Mouse (Mus musculus): ENCODE measurements around the gene Hectd4.
"Not testable (repeated sequence)": the region's sequence is repeated elsewhere in the genome, so short reads cannot be mapped to it uniquely, and the experiment has no call there.

The Hectd4 gene

DNA sequence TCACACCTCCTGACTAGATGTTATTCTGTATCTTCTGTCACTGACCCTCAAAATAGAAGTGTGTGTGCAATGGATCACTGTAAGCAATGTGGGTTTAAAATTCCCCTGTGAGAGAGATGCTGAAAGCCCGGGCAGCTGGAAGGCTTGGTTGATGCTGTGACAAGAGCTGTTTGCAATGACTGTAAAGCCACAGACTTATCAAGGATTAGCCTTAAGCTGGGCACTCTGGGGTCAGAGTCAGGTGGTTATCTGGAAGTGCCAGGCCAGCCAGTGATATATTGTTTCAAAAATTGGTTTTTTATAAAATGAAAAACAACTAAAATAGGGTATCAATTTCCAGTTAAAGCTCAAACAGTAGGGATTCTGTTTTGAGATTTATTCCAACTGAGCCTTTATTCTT lies 56.8 kb downstream of the Hectd4 start:
- in situ Hi-C loops (cut with MboI, MseI) = no loop called here

DNA sequence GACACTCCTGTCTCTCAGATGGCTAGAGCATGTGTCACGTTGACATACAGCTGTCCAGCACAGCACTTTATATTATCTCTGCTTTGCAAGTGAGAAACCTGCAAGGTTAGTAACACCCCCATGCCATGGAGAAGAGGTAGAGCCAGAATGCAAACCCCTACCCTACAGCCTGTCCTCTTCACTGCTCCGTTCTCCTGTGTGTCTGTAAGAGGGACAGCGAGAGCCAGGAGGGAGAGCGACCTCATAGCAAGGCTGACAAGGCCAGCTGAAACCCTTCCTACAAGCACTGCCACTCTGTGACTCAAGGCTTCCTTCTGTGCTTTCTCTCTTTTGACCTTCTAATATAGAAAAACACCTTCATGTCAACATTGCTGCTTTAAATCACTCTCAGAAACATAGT lies 60.4 kb downstream of the Hectd4 start:
- in situ Hi-C loops (cut with MboI, MseI) = no loop called here

DNA sequence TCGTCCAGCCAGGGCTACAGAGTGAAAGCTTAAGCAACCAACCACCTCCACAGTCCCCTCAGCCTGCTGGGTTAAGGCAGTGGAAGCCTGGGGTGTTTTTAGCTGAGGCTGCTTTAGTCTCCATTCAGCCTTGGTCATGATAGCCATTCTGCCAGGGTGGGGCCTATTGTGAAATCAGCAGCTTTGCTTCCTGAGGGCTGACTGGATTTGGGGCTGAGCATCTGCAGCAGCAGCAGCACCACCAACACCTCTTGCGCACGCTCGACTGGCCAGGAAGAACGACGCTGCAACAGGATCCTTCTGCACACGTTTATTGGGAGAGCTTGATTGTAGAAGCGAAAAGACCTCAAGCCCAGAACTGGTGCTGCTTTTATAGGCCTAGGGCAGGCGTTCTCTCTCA lies 63.0 kb downstream of the Hectd4 start:
- in situ Hi-C loops (cut with MboI, MseI) = no loop called here

DNA sequence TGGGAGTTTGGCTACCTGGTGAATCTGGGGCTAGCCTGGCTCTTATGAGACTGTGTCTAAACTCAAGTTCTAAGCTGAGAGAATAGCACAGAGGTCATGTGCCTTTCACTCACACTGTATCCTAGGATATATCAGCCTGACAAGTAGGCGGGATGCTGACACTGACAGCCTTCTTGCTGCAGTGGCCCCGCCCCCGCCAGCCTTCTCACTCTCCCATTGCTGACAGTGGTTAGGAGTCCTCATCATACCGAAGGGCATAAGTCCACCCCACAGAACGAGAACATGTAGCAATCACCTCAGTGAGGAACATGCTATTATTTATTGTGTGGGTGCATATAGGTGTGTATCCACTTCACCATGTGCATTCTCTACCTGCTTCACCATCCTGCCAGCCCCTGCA lies 64.8 kb downstream of the Hectd4 start:
- in situ Hi-C loops (cut with MboI, MseI) = no loop called here

DNA sequence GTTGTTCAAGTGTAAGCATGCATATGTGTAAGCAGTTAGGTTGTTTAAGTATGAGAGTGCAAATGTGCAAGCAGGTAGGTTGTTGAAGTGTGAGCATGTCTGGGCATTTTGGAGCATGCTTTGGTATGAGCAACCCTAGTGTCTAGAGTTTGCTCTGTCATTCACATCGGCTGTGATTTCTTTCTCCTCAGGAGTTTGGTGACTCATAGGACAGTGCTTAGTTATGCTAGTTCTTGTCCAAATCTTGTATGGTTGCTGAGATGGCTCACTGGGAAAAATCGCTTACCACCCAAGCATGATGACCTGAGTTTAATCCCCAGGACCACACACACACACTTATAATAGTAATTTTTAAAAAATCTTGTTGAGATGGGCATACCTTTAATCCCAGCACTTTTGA lies 67.2 kb downstream of the Hectd4 start:
- in situ Hi-C loops (cut with MboI, MseI) = no loop called here

DNA sequence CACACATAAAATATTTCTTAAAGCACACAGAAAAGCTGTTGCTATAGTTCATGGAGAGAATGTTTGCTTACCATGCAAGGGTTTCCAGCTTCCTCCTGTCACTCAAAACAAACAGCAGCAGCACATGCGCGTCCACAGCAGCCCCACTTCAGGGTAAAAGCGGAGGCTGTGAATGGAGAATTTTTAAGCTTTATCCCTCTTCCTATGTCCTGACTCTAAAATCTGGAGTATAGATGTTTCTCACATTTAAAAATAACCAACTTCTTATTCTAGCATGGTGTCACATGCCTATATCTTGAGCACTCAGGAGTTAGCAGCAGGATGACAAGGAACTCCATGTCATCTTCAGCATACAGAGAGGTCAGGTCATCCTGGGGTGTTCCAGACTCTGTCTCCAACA lies 70.3 kb downstream of the Hectd4 start:
- in situ Hi-C loops (cut with MboI, MseI) = no loop called here

DNA sequence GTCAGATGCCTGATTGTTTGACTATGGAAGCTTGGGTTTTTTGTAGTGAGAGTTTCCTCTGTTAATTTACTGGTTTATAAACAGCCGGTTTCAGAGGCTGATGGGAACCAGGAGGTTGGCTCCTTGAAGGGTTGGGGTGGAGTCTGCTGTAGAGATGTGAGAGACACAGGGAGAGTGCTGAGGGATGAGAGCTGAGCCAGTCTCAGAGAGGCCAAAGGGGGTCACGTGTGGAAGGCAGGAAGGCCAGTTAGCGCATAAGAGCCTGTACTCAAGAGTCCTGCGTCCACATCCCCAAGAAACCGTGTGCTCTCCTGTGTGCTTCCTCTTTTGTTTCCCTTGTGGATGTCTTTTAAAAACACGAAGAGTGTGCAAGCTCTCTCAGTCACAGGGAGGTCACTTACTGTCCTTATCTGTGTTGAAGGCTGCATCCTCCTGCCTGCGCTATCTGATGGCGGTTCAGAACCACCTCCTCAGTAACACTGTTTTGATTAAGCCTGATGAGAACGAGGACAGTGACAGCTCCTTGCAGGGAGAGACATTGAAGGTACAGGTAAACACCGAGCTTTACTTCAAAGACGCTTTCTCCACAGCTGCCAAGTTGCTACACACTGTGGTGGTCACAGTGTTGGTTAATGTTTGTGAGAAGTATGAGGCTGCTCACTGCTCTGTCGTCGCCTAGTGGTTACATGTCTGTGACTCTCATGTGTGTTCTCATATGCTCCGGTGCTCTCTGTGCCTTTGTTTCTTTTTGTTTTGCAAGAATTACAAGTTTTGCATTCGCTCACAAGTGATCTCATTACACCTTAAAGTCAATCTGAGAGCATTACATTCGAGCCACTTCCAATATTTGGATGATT lies 72.5 kb downstream of the Hectd4 start:
- in situ Hi-C loops (cut with MboI, MseI) = no loop called here

DNA sequence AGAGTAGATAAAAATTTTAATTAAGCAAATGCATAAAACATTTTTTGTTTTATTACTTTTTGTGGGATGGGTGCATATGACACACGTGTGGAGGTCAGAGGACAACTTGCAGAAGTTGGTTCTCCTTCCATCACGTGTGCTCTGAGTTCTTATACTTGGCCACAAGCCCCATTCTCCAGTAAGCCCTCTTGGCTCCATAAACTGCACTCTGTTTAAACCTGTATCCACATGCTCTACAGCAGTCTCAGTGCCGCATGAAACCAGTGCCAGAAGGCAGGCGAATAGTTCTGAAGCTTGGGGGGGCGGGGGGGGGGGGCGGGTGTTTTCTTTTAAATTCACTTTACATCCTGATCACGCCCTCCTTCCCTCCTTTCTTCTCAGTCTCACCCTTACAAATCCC lies 85.0 kb downstream of the Hectd4 start:
- in situ Hi-C loops (cut with MboI, MseI) = no loop called here

DNA sequence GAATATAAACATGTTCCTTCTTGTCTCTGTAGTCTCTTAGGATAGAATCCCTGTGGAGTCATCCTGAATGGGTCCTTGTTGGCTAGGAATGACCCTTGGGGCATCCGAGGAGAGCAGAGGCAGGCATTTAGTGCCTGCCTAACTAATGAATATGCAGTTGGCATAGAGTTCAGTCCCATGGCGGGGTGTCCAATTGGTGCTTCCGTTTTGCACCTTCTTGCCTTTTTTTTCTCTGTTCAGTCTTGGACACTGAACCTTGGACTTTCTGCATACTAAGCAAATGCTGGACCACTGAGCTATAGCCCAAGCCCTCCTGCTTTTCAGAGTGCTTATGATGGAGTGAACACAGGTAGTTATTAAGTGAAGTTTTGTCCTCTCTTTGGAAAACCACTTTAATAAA lies 87.6 kb downstream of the Hectd4 start:
- in situ Hi-C loops (cut with MboI, MseI) = no loop called here

DNA sequence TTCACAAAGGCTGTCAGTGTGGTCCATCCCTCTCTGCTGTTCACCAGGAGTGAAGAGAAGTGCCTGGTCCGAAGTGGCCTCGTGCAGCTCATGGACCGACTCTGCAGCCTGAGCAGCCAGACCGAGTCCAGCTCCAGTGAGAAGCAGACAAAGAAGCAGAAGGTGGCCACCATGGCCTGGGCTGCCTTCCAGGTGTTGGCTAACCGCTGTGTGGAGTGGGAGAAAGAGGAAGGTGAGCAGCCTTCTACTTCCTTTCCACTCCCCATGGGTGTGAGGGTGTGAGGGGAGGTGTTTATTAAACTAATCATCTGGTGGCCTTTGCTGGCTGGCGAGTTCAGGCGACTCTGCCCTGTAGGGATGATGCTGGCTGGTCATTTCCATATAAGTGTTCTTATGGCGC lies 91.6 kb downstream of the Hectd4 start:
- in situ Hi-C loops (cut with MboI, MseI) = no loop called here

DNA sequence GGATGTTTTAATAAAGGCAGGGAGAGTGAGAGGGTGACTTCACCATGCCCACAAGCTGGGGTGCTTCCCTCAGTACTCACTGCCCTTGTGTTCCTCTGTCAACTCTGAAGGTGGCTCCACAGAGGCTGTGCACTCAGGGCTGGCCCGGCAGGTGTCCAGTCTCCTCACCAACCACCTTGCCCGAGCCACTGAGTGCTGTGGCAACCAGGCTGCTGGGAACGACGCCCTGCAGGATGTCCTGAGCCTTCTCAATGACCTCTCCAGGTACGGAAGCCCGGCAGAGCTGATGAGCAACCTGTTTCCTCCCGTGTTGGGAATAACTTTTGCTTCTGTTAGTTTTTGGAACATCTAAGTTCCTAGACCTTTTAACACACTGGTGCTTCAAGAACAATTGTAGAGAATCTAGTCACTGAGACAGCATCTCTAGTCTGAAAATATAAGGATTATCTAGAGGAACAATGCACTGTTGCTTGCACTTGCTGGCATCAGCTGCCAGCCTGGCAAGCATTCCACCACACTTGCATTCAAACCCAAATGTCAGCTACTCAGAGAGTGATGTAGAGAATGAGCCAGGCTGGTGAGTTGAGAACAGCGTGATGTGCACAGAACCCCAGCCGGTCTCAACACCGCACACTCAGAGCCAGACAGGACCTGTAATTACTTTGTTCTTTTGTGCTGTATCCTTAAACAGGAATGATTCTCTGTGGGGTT lies 93.9 kb downstream of the Hectd4 start:
- in situ Hi-C loops (cut with MboI, MseI) = no loop called here

DNA sequence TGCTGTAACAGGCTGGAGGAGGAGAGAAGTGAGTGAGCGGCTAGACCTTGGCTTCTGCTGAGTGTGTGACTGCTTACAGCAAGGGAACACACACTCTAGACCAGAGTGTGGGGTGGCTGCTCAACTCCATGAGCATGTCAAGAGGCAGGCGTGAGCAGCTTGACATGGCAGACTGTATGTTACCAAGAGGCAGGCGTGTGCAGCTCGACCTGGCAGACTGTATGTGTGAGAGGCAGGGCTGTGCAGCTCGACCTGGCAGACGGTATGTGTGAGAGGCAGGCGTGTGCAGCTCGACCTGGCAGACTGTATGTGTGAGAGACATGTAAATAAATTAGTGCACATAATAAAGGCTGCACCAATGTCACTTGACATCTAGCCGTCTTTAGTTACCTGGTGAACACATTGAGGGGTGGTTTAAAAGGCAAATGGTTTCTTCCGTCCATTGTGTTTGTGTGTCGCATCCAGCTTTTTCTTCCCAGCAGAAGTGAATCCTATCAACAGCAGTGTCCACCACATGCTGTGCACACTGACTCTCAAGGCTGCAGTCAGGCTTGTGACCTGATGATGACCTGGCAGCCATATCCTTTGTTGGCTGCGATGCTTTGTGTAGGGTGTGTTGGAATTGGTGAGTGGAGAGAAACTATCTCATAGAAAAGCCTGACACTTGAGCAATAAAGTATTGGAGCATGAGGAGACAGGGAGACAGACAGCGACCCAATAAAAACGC lies 106.2 kb downstream of the Hectd4 start:
- in situ Hi-C loops (cut with MboI, MseI) = no loop called here

DNA sequence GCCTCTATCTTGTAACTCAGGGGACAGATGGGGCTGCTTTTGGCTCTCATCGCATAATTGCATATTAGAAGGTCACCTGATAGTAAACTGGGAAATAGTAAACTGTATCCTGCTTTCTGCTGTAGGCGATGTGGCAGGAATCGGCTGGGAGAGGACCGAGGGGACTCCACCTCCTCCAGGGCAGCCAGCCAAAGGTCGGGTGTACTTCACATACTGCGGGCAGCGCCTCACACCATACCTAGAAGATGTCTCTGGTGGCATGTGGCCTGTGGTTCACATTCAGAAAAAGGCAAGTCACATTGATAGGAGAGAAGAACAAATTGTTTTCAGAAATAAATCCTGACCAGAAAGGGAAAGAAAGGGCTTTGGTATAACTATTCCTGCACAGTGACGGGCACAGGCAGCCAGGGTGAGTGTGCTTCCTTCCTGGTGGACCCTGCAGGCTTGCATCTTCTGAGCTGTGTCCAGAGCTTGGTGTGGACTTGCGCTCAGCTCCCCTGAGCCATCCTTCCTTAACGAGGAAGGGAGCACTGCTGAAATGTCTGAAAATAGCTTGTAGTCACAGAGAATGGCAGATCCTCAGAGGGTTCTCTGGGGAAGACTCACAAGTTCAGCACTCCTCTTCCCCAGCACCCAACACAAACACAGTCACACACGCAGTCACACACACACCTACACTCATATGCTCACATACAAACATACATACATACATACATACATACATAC lies 109.5 kb downstream of the Hectd4 start:
- in situ Hi-C loops (cut with MboI, MseI) = no loop called here

DNA sequence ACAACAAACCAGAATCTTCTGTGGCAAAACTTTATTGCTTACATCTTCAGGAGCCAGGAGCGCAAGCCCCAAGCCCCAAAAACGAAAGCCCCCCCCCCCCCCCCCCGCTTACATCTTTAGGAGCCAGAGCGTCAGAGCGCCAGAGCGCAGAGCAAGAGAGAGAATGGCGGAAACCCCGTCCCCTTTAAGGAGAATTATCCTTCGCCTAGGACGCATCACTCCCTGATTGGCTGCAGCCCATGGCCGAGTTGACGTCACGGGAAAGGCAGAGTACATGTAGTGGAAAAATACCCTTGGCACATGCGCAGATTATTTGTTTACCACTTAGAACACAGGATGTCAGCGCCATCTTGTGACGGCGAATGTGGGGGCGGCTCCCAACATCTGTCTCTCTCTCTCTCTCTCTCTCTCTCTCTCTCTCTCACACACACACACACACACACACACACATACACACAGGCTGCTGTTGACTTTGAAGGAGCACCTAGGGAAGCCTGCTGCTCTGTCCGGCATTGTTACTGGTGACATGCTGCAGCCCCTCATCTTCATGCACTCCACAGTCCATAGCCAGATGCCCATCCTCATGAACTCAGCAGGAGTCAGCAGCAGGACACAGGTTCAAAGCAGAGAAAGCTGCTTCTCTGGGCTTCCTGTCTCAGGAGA lies 110.3 kb downstream of the Hectd4 start:
- in situ Hi-C loops (cut with MboI, MseI) = not testable (repeated sequence)

DNA sequence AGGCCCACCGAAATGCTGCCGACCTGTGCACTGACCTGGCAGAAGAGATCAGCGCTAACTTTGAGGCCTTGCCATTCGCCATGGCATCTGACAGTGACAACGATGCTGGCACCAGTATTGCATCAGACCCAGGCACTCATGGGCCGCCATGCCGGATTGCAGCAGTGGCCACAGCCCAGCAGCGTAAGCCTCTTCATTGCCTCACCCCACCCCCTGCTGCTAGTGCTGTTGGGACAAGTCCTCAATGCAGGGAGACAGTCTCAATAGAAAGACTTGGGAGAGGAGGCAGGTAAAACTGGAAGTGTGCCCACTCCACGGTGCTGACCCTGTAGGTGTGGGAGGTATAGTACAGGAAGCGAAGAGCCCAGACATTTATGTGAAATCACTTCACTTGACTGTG lies 111.7 kb downstream of the Hectd4 start:
- in situ Hi-C loops (cut with MboI, MseI) = no loop called here

DNA sequence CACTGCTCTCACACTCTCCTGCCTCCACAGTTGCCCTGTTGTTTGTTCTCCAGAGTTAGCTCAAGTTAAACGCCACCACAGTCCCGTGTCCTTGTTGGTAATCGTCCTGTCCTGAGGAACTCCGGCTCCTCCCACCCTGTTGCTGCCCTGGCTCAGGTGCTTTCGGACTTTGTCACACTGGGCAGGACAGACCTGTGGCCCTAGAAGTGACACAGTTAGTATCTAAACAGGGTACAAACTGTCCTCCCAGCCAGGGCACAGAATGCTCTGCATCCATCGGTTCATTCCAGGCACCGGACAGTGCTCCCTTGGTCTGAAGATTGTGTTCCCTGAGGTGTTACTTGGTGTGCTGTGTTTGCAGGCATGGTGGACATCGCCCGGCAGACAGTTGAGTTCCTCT lies 114.0 kb downstream of the Hectd4 start:
- in situ Hi-C loops (cut with MboI, MseI) = no loop called here

DNA sequence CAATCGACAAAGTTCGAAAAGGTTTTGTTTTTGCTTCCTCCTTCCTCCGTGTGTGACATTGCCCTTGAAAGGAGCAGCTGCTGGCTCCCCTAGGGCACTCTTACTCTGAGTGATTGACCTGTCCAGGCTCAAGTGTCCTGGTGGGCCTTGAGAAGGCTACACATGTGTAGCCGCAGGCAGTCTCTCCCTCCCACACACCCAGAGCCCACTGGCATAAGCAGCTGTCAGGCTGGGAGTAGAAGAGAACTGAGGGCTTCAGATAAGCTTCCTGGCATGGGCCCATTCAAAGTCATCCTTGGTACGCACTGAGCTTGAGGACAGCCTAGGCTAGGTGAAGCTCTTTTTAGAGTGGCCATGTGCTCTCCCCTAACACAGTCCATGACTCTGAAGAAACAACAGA lies 114.4 kb downstream of the Hectd4 start:
- in situ Hi-C loops (cut with MboI, MseI) = no loop called here

DNA sequence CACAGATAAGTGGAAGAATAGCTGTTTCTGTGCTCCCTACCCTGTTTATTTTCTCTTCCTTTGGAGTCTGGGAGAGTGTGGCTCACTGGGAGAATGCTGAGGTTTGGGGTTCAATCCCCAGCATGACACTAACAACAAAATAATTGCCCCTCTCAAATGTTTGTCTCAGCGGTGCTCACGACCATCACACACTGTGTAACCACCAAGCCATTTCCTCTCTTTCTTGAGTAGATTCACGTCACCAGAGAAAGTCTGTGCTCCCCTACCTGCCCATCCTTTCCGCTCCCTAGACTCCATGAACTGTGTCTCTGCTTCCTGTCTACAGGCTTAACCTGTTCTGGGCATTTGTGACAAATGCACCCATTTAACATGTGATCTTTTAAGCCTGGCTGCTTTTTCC lies 115.4 kb downstream of the Hectd4 start:
- in situ Hi-C loops (cut with MboI, MseI) = no loop called here

DNA sequence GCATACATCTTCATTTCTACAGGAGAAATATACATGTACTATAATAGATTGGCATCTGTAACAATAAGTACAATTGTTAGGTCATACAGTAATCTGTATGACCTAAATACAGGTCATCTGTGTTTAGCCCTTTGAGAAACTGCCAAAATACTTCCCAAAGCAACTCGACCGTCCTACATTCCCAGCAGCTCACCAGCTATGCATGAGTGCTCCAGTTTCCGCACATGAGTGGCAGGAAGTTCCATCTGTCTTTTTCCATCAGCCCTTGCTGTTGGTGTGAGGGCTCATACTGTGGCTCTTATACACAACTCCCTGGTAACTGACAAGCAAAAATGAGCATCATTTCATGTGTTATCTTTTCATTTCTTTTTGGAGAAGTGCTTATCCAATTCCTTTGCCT lies 116.0 kb downstream of the Hectd4 start:
- in situ Hi-C loops (cut with MboI, MseI) = no loop called here

DNA sequence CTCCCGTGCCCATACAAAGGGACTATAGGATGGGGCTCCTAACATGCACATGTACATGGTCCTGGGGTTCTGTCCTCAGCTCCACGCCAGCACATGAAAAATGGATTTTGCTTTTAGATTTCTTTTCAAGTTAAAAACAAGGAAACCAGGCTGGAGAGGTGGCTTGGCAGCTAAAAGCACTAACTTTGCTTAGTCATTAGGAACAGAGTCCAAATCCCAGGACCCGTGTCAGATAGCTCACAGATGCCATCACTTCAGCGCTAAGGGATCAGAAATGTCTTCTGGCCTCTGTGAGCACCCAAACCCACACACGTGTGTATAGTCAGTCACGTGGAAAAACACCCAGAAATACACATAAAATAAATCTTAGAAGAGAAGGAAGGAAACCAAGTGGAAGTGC lies 116.8 kb downstream of the Hectd4 start:
- in situ Hi-C loops (cut with MboI, MseI) = no loop called here

DNA sequence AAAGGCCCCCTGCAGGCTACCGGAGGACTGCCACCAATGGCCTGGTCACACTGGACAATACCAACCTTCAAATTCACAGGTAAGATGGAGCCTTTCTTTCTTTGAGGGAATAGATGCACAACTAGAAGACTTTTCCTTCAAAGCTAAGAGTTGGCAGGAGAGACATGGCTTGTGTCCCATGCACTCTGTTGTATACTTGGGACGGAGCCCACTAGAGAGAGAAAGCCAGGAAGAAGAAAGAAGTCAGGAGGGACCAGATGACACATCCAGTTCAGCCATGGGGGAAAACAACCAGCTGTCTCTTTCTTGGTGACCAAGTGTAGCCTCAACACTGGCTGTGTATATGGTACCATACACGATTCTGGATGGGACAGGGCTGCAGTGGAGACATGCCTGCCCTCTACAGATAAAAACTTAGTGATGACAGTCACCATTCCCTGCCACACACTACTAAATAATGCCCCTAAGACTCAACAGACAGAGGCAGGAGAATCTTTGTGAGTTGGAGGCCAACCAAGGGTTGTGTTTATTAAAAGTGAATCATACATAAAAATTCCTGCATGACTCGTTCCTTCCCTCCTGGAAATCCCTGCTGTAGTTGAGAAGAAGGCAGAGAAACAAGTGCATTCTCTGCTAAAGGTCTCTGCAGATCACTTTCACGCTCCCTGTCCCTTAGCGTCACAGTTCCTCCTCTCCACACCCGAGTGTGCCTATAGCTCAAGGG lies 119.7 kb downstream of the Hectd4 start:
- in situ Hi-C loops (cut with MboI, MseI) = no loop called here
